Mouse (Mus musculus): ENCODE measurements around the gene Zfp148. TPM values are rescaled to one million over a fixed set of nuclear protein-coding genes. Genes with fewer than 3 reads are reported as not detected.
"Not testable (repeated sequence)": the region's sequence is repeated elsewhere in the genome, so short reads cannot be mapped to it uniquely, and the experiment has no call there.

The Zfp148 gene
- polyA plus RNA-seq, 1 experiment, result 9.1 TPM

- no peaks in the 10 kb centered on the region for H3K4me1 ChIP-seq (ENCODE audit: control insufficient read depth, insufficient read depth, low read length)
- TF ChIP-seq CTCF (IDR thresholded peaks at IDR 0.05; ENCODE audit: insufficient read depth, low read length) (no peak), POLR2A (IDR thresholded peaks at IDR 0.05; ENCODE audit: borderline replicate concordance, extremely low read depth, low read depth, low read length) (no peak)
- DNase-seq, result no peak
- no peak overlapping the region for H3K4me3 ChIP-seq (replicated peaks; ENCODE audit: extremely low read depth, low read depth, low read length)
Measured at GRCm38 (mm10) chr16:33469973-33470372, 89.3 kb downstream of the Zfp148 start.

GRCm38 (mm10) chr16:33474381-33474780 lies 93.7 kb downstream of the Zfp148 start:
- TF ChIP-seq POLR2A (IDR thresholded peaks at IDR 0.05; ENCODE audit: borderline replicate concordance, extremely low read depth, low read depth, low read length) (no peak), CTCF (IDR thresholded peaks at IDR 0.05; ENCODE audit: insufficient read depth, low read length) (no peak)
- WGBS, result 87% methylated on average over 6 of the region's 6 CpGs
- no peak for DNase-seq
- no peak overlapping the region for H3K4me3 ChIP-seq (replicated peaks; ENCODE audit: extremely low read depth, low read depth, low read length)
- H3K4me1 ChIP-seq (ENCODE audit: control insufficient read depth, insufficient read depth, low read length), result no peaks in the 10 kb centered on the region

- no peaks in the 10 kb centered on the region for H3K4me1 ChIP-seq (ENCODE audit: control insufficient read depth, insufficient read depth, low read length)
- DNase-seq, result no peak
- TF ChIP-seq CTCF (IDR thresholded peaks at IDR 0.05; ENCODE audit: insufficient read depth, low read length) (no peak), POLR2A (IDR thresholded peaks at IDR 0.05; ENCODE audit: borderline replicate concordance, extremely low read depth, low read depth, low read length) (no peak)
- no peak overlapping the region for H3K4me3 ChIP-seq (replicated peaks; ENCODE audit: extremely low read depth, low read depth, low read length)
Measured at GRCm38 (mm10) chr16:33479926-33480325, 99.3 kb downstream of the Zfp148 start.

GRCm38 (mm10) chr16:33481148-33481547 lies 100.5 kb downstream of the Zfp148 start:
- DNase-seq, result peak; percentile 32
- TF ChIP-seq POLR2A (IDR thresholded peaks at IDR 0.05; ENCODE audit: borderline replicate concordance, extremely low read depth, low read depth, low read length) (no peak), CTCF (IDR thresholded peaks at IDR 0.05; ENCODE audit: insufficient read depth, low read length) (peak; percentile 67)
- Histone ChIP-seq H3K4me3 (replicated peaks; ENCODE audit: extremely low read depth, low read depth, low read length) (no peak overlapping the region), H3K4me1 (ENCODE audit: control insufficient read depth, insufficient read depth, low read length) (no peaks in the 10 kb centered on the region)
- 95% methylated on average over 2 of the region's 2 CpGs for WGBS

DNA sequence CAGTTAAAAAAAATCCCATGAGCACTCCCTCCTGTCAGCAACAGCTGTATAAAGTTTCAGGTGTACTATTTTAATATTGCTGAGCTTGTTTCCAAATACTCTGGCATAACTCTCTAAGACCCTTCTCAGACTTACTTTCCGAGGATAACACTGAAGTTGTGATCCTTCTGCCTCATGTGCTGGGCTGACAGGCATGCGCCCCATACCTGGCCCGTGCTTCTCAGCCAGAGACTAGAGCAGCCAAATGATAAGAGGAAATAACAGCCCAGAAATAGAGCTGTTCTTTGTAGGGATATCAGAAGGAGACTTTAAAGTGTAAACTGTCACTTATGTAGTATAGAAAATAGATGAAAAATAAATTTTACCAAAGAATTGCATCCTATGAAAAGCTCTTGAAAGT lies 101.7 kb downstream of the Zfp148 start:
- Histone ChIP-seq H3K4me3 (replicated peaks; ENCODE audit: extremely low read depth, low read depth, low read length) (no peak overlapping the region), H3K4me1 (ENCODE audit: control insufficient read depth, insufficient read depth, low read length) (no peaks in the 10 kb centered on the region)
- DNase-seq, result no peak
- 91% methylated on average over 3 of the region's 3 CpGs for WGBS
- no peak for TF ChIP-seq CTCF (IDR thresholded peaks at IDR 0.05; ENCODE audit: insufficient read depth, low read length)
- TF ChIP-seq POLR2A (IDR thresholded peaks at IDR 0.05; ENCODE audit: borderline replicate concordance, extremely low read depth, low read depth, low read length), result no peak

GRCm38 (mm10) chr16:33487709-33488108 lies 107.1 kb downstream of the Zfp148 start:
- 77% methylated on average over 4 of the region's 4 CpGs for WGBS
- no peak for DNase-seq
- Histone ChIP-seq H3K4me1 (ENCODE audit: control insufficient read depth, insufficient read depth, low read length) (no peaks in the 10 kb centered on the region), H3K4me3 (replicated peaks; ENCODE audit: extremely low read depth, low read depth, low read length) (no peak overlapping the region)
- no peak for TF ChIP-seq CTCF (IDR thresholded peaks at IDR 0.05; ENCODE audit: insufficient read depth, low read length)
- no peak for TF ChIP-seq POLR2A (IDR thresholded peaks at IDR 0.05; ENCODE audit: borderline replicate concordance, extremely low read depth, low read depth, low read length)

GRCm38 (mm10) chr16:33494374-33494773 lies 113.7 kb downstream of the Zfp148 start:
- 92% methylated on average over 4 of the region's 4 CpGs for WGBS
- no peak overlapping the region for H3K4me3 ChIP-seq (replicated peaks; ENCODE audit: extremely low read depth, low read depth, low read length)

DNA sequence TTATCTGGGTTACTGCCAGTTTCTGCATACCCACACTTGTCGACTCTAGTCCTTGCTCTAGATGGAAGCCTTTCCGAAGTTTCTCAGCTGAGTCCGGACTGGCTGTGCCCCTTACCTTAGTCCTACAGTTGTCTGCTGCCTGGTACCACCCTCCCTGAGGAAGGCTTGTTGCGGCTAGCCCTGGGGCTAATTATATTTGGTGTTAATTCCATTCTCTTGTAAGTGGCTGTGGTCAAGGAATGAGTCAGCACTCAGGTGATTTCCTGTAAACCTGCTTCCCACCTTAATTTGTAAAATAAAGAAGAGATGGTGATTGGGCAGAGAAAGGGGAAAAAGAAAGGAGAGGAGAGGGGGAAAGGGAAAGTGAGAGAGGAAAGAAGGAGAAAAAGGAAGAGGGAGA lies 127.4 kb downstream of the Zfp148 start:
- no peak for TF ChIP-seq CTCF (IDR thresholded peaks at IDR 0.05; ENCODE audit: insufficient read depth, low read length)
- TF ChIP-seq POLR2A (IDR thresholded peaks at IDR 0.05; ENCODE audit: borderline replicate concordance, extremely low read depth, low read depth, low read length), result no peak
- WGBS, result 94% methylated on average over 4 of the region's 4 CpGs
- Histone ChIP-seq H3K4me3 (replicated peaks; ENCODE audit: extremely low read depth, low read depth, low read length) (no peak overlapping the region), H3K4me1 (ENCODE audit: control insufficient read depth, insufficient read depth, low read length) (no peaks in the 10 kb centered on the region)
- no peak for DNase-seq

More at GRCm38 (mm10) chr16:33494374-33494773, 113.7 kb downstream of the Zfp148 start:
- DNase-seq, result no peak
- no peaks in the 10 kb centered on the region for H3K4me1 ChIP-seq (ENCODE audit: control insufficient read depth, insufficient read depth, low read length)
- TF ChIP-seq CTCF (IDR thresholded peaks at IDR 0.05; ENCODE audit: insufficient read depth, low read length) (no peak), POLR2A (IDR thresholded peaks at IDR 0.05; ENCODE audit: borderline replicate concordance, extremely low read depth, low read depth, low read length) (no peak)

GRCm38 (mm10) chr16:33509231-33509630 lies 128.6 kb downstream of the Zfp148 start:
- WGBS, result 95% methylated on average over 2 of the region's 2 CpGs
- H3K4me1 ChIP-seq (ENCODE audit: control insufficient read depth, insufficient read depth, low read length); H3K4me3 ChIP-seq (replicated peaks; ENCODE audit: extremely low read depth, low read depth, low read length); DNase-seq: not testable (repeated sequence)

DNA sequence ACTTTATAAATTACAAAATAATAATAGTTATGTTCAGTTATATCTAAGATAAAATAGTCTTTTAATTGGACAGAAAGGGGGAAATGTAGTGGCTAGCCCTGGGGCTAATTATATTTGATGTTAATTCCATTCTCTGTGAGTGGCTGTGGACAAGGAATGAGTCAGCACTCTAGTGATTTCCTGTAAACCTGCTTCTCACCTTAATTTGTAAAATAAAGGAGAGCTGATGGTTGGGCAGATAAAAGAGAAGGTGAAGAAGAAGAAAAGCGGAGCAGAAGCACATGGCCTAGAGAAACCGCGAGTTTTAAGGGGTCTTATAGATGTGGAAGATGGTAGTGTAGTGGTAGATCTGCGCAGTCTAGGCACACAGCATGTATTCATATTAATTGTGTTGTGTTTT lies 130.2 kb downstream of the Zfp148 start:
- WGBS, result 94% methylated on average over 4 of the region's 4 CpGs
- not testable (repeated sequence) for H3K4me3 ChIP-seq (replicated peaks; ENCODE audit: extremely low read depth, low read depth, low read length); H3K4me1 ChIP-seq (ENCODE audit: control insufficient read depth, insufficient read depth, low read length); DNase-seq

GRCm38 (mm10) chr16:33512555-33512954 lies 131.9 kb downstream of the Zfp148 start:
- TF ChIP-seq POLR2A (IDR thresholded peaks at IDR 0.05; ENCODE audit: borderline replicate concordance, extremely low read depth, low read depth, low read length), result no peak
- TF ChIP-seq CTCF (IDR thresholded peaks at IDR 0.05; ENCODE audit: insufficient read depth, low read length), result no peak
- Histone ChIP-seq H3K4me3 (replicated peaks; ENCODE audit: extremely low read depth, low read depth, low read length) (no peak overlapping the region), H3K4me1 (ENCODE audit: control insufficient read depth, insufficient read depth, low read length) (peaks cover 4% of the 10 kb centered on the region; the same call in 1 of the 2 replicates)
- DNase-seq, result no peak
- WGBS, result 32% methylated on average over 6 of the region's 6 CpGs

Data from lung, adult 2 months (tissue).